Mouse (Mus musculus): ENCODE data around the gene 2010111I01Rik.

DNA sequence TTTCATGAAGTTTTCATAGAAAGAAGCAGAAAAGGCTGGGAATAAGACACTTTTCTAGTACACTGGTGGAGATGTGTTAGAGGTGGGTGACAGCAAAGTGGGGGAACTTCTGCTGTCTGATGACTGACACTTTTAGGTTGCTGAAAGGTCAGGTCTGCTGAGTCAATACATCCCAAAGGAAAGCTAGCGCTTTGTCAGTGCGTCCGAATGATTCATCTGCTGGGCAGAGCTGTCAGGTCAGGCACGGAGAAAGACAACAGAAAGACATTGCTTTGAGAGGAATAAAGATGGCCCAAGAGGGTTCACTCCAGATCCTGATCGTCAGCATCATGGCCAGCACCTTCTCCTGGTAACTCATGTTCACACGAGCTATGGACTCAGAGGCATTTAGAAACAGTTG, 128.9 kb downstream of the 2010111I01Rik start:
- TF ChIP-seq CTCF (IDR thresholded peaks at IDR 0.05; ENCODE audit: control insufficient read depth, insufficient read depth, insufficient replicate concordance, low read depth, low read length) (no peak), POLR2A (IDR thresholded peaks at IDR 0.05; ENCODE audit: control insufficient read depth, low read depth, low read length) (no peak)
